Mouse (Mus musculus) myocyte (in vitro differentiated cells): ENCODE measurements around the gene Ppp6c. TPM values are rescaled to one million over a fixed set of nuclear protein-coding genes. Genes with fewer than 3 reads are reported as not detected.
A peak's percentile ranks its signal among the peaks of the same experiment; 100 is the strongest.

Source experiments
- H3K27me3 ChIP-seq: one replicate; pipeline ENCODE4 v1.6.1; 2011; ENCODE audit not compliant: control insufficient read depth, insufficient read depth, insufficient read length
- H3K36me3 ChIP-seq: one replicate; pipeline ENCODE4 v1.6.1; 2011; ENCODE audit not compliant: control insufficient read depth, insufficient read depth
- H3K4me2 ChIP-seq: one replicate; pipeline ENCODE4 v1.6.1; 2011; ENCODE audit warnings: low read depth, control low read depth
- H3K4me3 ChIP-seq: one replicate; pipeline ENCODE4 v1.5.1; 2011; ENCODE audit warnings: mild to moderate bottlenecking, control low read depth, moderate library complexity
- H3K79me2 ChIP-seq: one replicate; pipeline ENCODE4 v1.6.1; 2011; ENCODE audit not compliant: control insufficient read depth, insufficient read depth
- H3ac ChIP-seq: one replicate; pipeline ENCODE4 v1.6.1; 2011; ENCODE audit not compliant: control insufficient read depth, insufficient read length
- CEBPB ChIP-seq: IDR thresholded peaks from 2 replicates; pipeline ENCODE4 v1.6.1; 2011; ENCODE audit warnings: mild to moderate bottlenecking, moderate library complexity; ENCODE audit not compliant: poor library complexity, insufficient read depth, severe bottlenecking
- E2F4 ChIP-seq: IDR thresholded peaks from one replicate; pipeline ENCODE4 v1.6.1; 2011; ENCODE audit warnings: mild to moderate bottlenecking, control low read depth, moderate library complexity; ENCODE audit not compliant: insufficient read depth
- MAX ChIP-seq: IDR thresholded peaks from one replicate; pipeline ENCODE4 v1.6.1; 2011; ENCODE audit warnings: low read depth, mild to moderate bottlenecking, control low read depth
- MYOD1 ChIP-seq, 3 experiments: IDR thresholded peaks; one replicate each; pipeline ENCODE4 v1.6.1; 2011; ENCODE audit warnings: control low read depth in 2 of 3, low read depth in 2 of 3, mild to moderate bottlenecking in 2 of 3, moderate library complexity in 1 of 3; ENCODE audit not compliant: insufficient read length in 2 of 3, control insufficient read depth in 1 of 3
- MYOG ChIP-seq, 3 experiments: IDR thresholded peaks; one replicate each; pipeline ENCODE4 v1.6.1; 2011; ENCODE audit warnings: control low read depth in 2 of 3, low read depth in 2 of 3, mild to moderate bottlenecking in 2 of 3; ENCODE audit not compliant: insufficient read length in 2 of 3, control insufficient read depth in 1 of 3, insufficient read depth in 1 of 3
- POLR2A ChIP-seq: IDR thresholded peaks from one replicate; pipeline ENCODE4 v1.6.1; 2011; ENCODE audit warnings: low read depth, mild to moderate bottlenecking, control low read depth, moderate library complexity; ENCODE audit not compliant: insufficient read length
- POLR2AphosphoS2 ChIP-seq: IDR thresholded peaks from one replicate; pipeline ENCODE4 v1.6.1; 2011; ENCODE audit warnings: low read depth, control low read depth; ENCODE audit not compliant: insufficient read length
- REST ChIP-seq: IDR thresholded peaks from one replicate; pipeline ENCODE4 v1.6.1; 2011; ENCODE audit warnings: mild to moderate bottlenecking, control low read depth, moderate library complexity; ENCODE audit not compliant: insufficient read depth, insufficient read length
- SRF ChIP-seq: IDR thresholded peaks from one replicate; pipeline ENCODE4 v1.6.1; 2011; ENCODE audit warnings: low read depth; ENCODE audit not compliant: control insufficient read depth, insufficient read length
- TCF12 ChIP-seq: IDR thresholded peaks from one replicate; pipeline ENCODE4 v1.6.1; 2011; ENCODE audit warnings: mild to moderate bottlenecking, control low read depth; ENCODE audit not compliant: poor library complexity, insufficient read depth, severe bottlenecking
- TCF3 ChIP-seq: IDR thresholded peaks from one replicate; pipeline ENCODE4 v1.6.1; 2011; ENCODE audit warnings: low read depth, control low read depth; ENCODE audit not compliant: insufficient read length
- USF1 ChIP-seq: IDR thresholded peaks from one replicate; pipeline ENCODE4 v1.6.1; 2011; ENCODE audit warnings: low read depth, mild to moderate bottlenecking, control low read depth, moderate library complexity
- polyA plus RNA-seq: library from polyadenylated mRNA; unstranded; fragments of >200 nt; fragmentation: generic; extraction: Trizol; gene quantifications from one replicate; pipeline ENCODE4 v1.2.1, GENCODE M21; 2012; ENCODE audit warnings: missing spikeins

Gene Ppp6c
- polyA plus RNA-seq, 1 experiment = 30.6 TPM

- Histone ChIP-seq H3K4me3 (no peak overlapping the region), H3K4me2 (no peak overlapping the region), H3K36me3 (peaks cover 30% of the 10 kb centered on the region), H3ac (no peak overlapping the region), H3K79me2 (no peaks in the 10 kb centered on the region), H3K27me3 (no peaks in the 10 kb centered on the region)
- no peak for TF ChIP-seq E2F4
- TF ChIP-seq CEBPB = no peak
- no peak for TF ChIP-seq TCF3
- no peak for TF ChIP-seq SRF
- no peak for TF ChIP-seq REST
- TF ChIP-seq USF1 = no peak
- TF ChIP-seq MAX = no peak
- TF ChIP-seq POLR2A = no peak
- TF ChIP-seq MYOD1 (IDR thresholded peaks at IDR 0.05; ENCODE audit: control insufficient read depth in 1 of 3, insufficient read length in 2 of 3, low read depth in 2 of 3) = no peak
- no peak for TF ChIP-seq MYOG (IDR thresholded peaks at IDR 0.05; ENCODE audit: control insufficient read depth in 1 of 3, insufficient read depth in 1 of 3, insufficient read length in 2 of 3, low read depth in 2 of 3)
- TF ChIP-seq TCF12 = no peak
- no peak for TF ChIP-seq POLR2AphosphoS2
Measured at GRCm38 (mm10) chr2:39194809-39195208, 31.4 kb downstream of the Ppp6c start.

- Histone ChIP-seq H3K4me3 (peak within 1 kb of the TSS; percentile 32), H3ac (peak within 1 kb of the TSS; percentile 16), H3K79me2 (no peaks in the 10 kb centered on the region), H3K27me3 (no peaks in the 10 kb centered on the region), H3K36me3 (no peaks in the 10 kb centered on the region), H3K4me2 (peak within 1 kb of the TSS; percentile 96)
- peak; percentile 20 for TF ChIP-seq SRF
- no peak for TF ChIP-seq REST
- peak; percentile 59 for TF ChIP-seq POLR2A
- TF ChIP-seq MYOD1 (IDR thresholded peaks at IDR 0.05; ENCODE audit: control insufficient read depth in 1 of 3, insufficient read length in 2 of 3, low read depth in 2 of 3) = peak in 1 of 3 experiments; percentile 24
- TF ChIP-seq POLR2AphosphoS2 = peak; percentile 80
Measured at GRCm38 (mm10) chr2:39190561-39191056, 35.6 kb downstream of the Ppp6c start, which contains the start of gene Scai. TSS of gene Scai (minus strand) at chr2:39190734.

- TF ChIP-seq TCF12 (no peak), MYOG (IDR thresholded peaks at IDR 0.05; ENCODE audit: control insufficient read depth in 1 of 3, insufficient read depth in 1 of 3, insufficient read length in 2 of 3, low read depth in 2 of 3) (no peak), POLR2AphosphoS2 (no peak), CEBPB (no peak), USF1 (no peak), E2F4 (no peak), POLR2A (no peak), SRF (no peak), MAX (no peak), REST (no peak), TCF3 (no peak), MYOD1 (IDR thresholded peaks at IDR 0.05; ENCODE audit: control insufficient read depth in 1 of 3, insufficient read length in 2 of 3, low read depth in 2 of 3) (no peak)
- Histone ChIP-seq H3K4me3 (peak overlapping the region; percentile 32), H3K79me2 (no peaks in the 10 kb centered on the region), H3K36me3 (no peaks in the 10 kb centered on the region), H3K4me2 (peak overlapping the region; percentile 96), H3ac (peak overlapping the region; percentile 16), H3K27me3 (no peaks in the 10 kb centered on the region)
Measured at GRCm38 (mm10) chr2:39189961-39190560, 36.2 kb downstream of the Ppp6c start.

GRCm38 (mm10) chr2:39185942-39186341 lies 40.3 kb downstream of the Ppp6c start:
- Histone ChIP-seq H3K4me3 (no peak overlapping the region), H3K27me3 (no peaks in the 10 kb centered on the region), H3K4me2 (no peak overlapping the region), H3ac (no peak overlapping the region), H3K36me3 (peaks cover 5% of the 10 kb centered on the region), H3K79me2 (no peaks in the 10 kb centered on the region)
- TF ChIP-seq TCF3 (no peak), TCF12 (no peak), MAX (no peak), E2F4 (no peak), USF1 (no peak), CEBPB (no peak), MYOG (IDR thresholded peaks at IDR 0.05; ENCODE audit: control insufficient read depth in 1 of 3, insufficient read depth in 1 of 3, insufficient read length in 2 of 3, low read depth in 2 of 3) (no peak), POLR2A (no peak)

GRCm38 (mm10) chr2:39183587-39183986 lies 42.7 kb downstream of the Ppp6c start:
- no peaks in the 10 kb centered on the region for H3K27me3 ChIP-seq
- no peak for TF ChIP-seq USF1
- peak in 1 of 3 experiments; percentile 33 for TF ChIP-seq MYOD1 (IDR thresholded peaks at IDR 0.05; ENCODE audit: control insufficient read depth in 1 of 3, insufficient read length in 2 of 3, low read depth in 2 of 3)
- TF ChIP-seq TCF3 = no peak
- TF ChIP-seq MAX = no peak
- peaks cover 5% of the 10 kb centered on the region for H3K36me3 ChIP-seq
- H3K79me2 ChIP-seq = no peaks in the 10 kb centered on the region
- no peak overlapping the region for H3K4me2 ChIP-seq
- H3ac ChIP-seq = no peak overlapping the region
- H3K4me3 ChIP-seq = no peak overlapping the region
